Mouse (Mus musculus) ovary, adult 10 weeks (tissue): Measurements from ENCODE around the gene Atxn7l1. TPM values are rescaled to one million over a fixed set of nuclear protein-coding genes. Genes with fewer than 3 reads are reported as not detected.

ENCODE experiments used
- polyA plus RNA-seq: library from polyadenylated mRNA; stranded (reverse); fragments of 350-450 nt; fragmentation: Illumina TruSeq; extraction: RNeasy Lipid Tissue Mini Kit (QIAGEN cat#74804); gene quantifications from one replicate; pipeline ENCODE4 v1.2.3, GENCODE M21; 2014

Gene Atxn7l1
- polyA plus RNA-seq, result 29.8 TPM

GRCm38 (mm10) chr12:33147497-33148267 lies at the start of gene Atxn7l1:
Gene Atxn7l1 (plus strand): TSS chr12:33147693.

DNA sequence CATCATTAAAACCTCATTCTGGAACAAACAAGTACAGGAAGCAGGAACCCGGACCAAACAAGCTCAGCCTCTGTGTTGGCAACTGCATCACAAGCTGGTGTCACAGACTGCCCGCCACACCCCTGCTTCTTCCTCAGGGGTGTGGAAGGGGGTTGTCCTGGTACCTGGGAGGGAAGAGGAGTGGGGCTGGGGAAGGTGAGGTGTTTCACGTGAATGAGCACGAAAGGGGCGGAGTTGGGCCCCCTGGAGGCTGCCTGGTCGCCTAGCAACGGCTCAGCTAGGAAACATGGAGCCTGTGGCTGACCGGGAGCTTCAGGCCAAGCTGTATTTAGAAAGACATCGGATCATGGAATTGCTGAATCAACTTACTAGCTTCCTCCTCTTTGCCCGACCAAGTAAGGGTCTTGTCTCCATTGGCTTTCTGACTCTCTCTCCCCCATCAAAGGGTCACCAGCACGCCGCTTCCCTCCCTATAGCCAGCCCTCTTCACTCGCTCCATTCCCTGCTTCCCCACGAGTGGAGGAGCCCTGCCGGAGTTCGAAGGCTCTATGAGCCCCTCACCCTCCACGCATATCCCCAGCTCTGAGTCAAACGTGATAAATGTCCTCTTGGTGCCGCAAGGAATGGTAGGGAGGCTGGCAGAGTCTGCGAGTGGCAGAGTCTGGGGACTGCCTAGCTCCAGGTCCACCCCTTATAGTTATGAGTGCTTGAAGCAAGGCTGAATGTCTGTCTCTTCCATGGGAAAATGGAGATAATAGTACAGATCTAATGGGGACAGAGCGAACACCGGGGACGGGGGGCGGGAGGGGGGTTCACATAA lies 247.5 kb downstream of the Atxn7l1 start, which contains the start of gene Efcab10:
Gene Efcab10, plus strand, starts transcription at position 51 of the 820 bp plus-strand sequence.

Other genes starting within 250 kb of the Atxn7l1 start
- gene Sypl, start 193.8 kb upstream of the Atxn7l1 start, polyA plus RNA-seq, result 284 TPM
- gene Cdhr3, start 54.8 kb upstream of the Atxn7l1 start, polyA plus RNA-seq, result 4.8 TPM
- 17.3 TPM for gene Efcab10, start 247.2 kb downstream of the Atxn7l1 start, polyA plus RNA-seq